Mouse (Mus musculus) G1E (cell line): ENCODE results near the gene Ifi205. TPM values are rescaled to one million over a fixed set of nuclear protein-coding genes. Genes with fewer than 3 reads are reported as not detected.
"Not testable (repeated sequence)": the region's sequence is repeated elsewhere in the genome, so short reads cannot be mapped to it uniquely, and the experiment has no call there.

ENCODE experiments used
- ATAC-seq: 2 replicates; pipeline ENCODE4 v1.8.0; 2016; ENCODE audit warnings: mild to moderate bottlenecking; ENCODE audit not compliant: insufficient number of reproducible peaks, poor library complexity, low FRiP score, severe bottlenecking; ENCODE audit errors: extremely low read depth
- DNase-seq: peaks from one replicate; pipeline ENCODE4 v3.0.0; 2012; ENCODE audit warnings: low spot score
- H3K27me3 ChIP-seq: 2 replicates; pipeline ENCODE4 v1.6.1; 2012; ENCODE audit warnings: mild to moderate bottlenecking, low read length, inconsistent platforms; ENCODE audit not compliant: insufficient read depth
- H3K36me3 ChIP-seq: replicated peaks from 2 replicates; pipeline ENCODE3; 2012; ENCODE audit warnings: mild to moderate bottlenecking, inconsistent platforms
- H3K4me1 ChIP-seq: 2 replicates; pipeline ENCODE4 v1.6.1; 2012; ENCODE audit warnings: low read depth, low read length, inconsistent platforms, mixed read lengths; ENCODE audit not compliant: insufficient read depth
- H3K4me3 ChIP-seq: 2 replicates; pipeline ENCODE4 v1.5.1; 2012; ENCODE audit warnings: low read depth, mild to moderate bottlenecking, inconsistent platforms, low read length, moderate library complexity, mixed read lengths
- H3K9me3 ChIP-seq: replicated peaks from 2 replicates; pipeline ENCODE4 v1.6.1; 2012; ENCODE audit warnings: inconsistent platforms
- CTCF ChIP-seq: IDR thresholded peaks from 2 replicates; pipeline ENCODE4 v1.5.1; 2012; ENCODE audit warnings: low read depth, low read length, inconsistent platforms, mixed read lengths
- GATA1 ChIP-seq: IDR thresholded peaks from 2 replicates; pipeline ENCODE4 v1.6.1; 2012; ENCODE audit warnings: borderline replicate concordance, low read length, inconsistent platforms, mixed read lengths
- GATA2 ChIP-seq: IDR thresholded peaks from 2 replicates; pipeline ENCODE4 v1.6.1; 2012; ENCODE audit warnings: low read depth, low read length, inconsistent platforms, borderline replicate concordance
- POLR2AphosphoS5 ChIP-seq: IDR thresholded peaks from 2 replicates; pipeline ENCODE4 v1.6.1; 2012; ENCODE audit warnings: low read depth, low read length, inconsistent platforms; ENCODE audit not compliant: insufficient replicate concordance
- TAL1 ChIP-seq: conservative IDR thresholded peaks from 2 replicates; pipeline ENCODE4 v1.6.1; 2012; ENCODE audit warnings: low read depth, low read length, inconsistent platforms, mixed read lengths
- polyA plus RNA-seq: library from polyadenylated mRNA; stranded (reverse); fragments of >175 nt; gene quantifications from 2 replicates; pipeline ENCODE4 v1.2.3, GENCODE M21; 2012
- total RNA-seq, 2 experiments: library from RNA; stranded (forward) in 1 of 2; stranded (reverse) in 1 of 2; fragments of 200-1000 nt in 1 of 2; fragments of >200 nt in 1 of 2; fragmentation: Nextera tagmentation in 1 of 2; gene quantifications; 2 replicates each; pipeline ENCODE4 v1.2.3; 2014 to 2017

Ifi205 gene
- total and polyA plus RNA-seq, 3 experiments, result 0.22 TPM; not detected in 2

DNA sequence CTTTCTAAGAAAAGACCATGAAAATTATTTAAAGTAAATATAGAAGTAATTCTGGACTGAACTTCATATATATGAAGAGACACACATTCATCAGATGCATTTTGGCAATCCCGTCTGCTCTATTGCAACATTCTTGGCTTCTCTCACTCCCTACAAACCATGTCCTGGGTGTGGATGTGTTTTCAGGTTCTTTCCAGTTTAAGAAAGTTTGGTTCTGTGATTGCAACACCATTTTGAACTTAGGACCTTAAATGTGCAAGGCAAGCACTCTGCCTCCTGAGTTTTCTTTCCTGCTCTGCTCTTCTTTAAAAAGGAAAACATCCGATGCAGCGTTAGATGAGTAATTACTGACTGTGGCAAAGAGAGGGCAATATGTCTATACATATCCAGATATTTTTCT, 6.9 kb upstream of the Ifi205 start:
- H3K4me3 ChIP-seq, result no peak overlapping the region
- H3K4me1 ChIP-seq, result no peaks in the 10 kb centered on the region
- DNase-seq (no peak), ATAC-seq (no peak)
- no peaks in the 10 kb centered on the region for H3K36me3 ChIP-seq
- H3K9me3 ChIP-seq, result peaks cover 9% of the 10 kb centered on the region
- no peak for TF ChIP-seq POLR2AphosphoS5
- no peak for TF ChIP-seq GATA1
- TF ChIP-seq TAL1, result no peak
- TF ChIP-seq CTCF, result no peak
- no peak for TF ChIP-seq GATA2
- no peaks in the 10 kb centered on the region for H3K27me3 ChIP-seq

GRCm38 (mm10) chr1:174035841-174036240, 4.2 kb upstream of the Ifi205 start:
- TF ChIP-seq GATA2 (no peak), GATA1 (no peak), POLR2AphosphoS5 (no peak), CTCF (no peak), TAL1 (no peak)
- H3K36me3 ChIP-seq, result no peaks in the 10 kb centered on the region
- no peaks in the 10 kb centered on the region for H3K4me1 ChIP-seq
- H3K9me3 ChIP-seq, result no peaks in the 10 kb centered on the region
- no peaks in the 10 kb centered on the region for H3K27me3 ChIP-seq
- DNase-seq, result no peak
- no peak for ATAC-seq
- no peak overlapping the region for H3K4me3 ChIP-seq

GRCm38 (mm10) chr1:174007050-174007449, 24.6 kb downstream of the Ifi205 start:
- not testable (repeated sequence) for H3K9me3 ChIP-seq, DNase-seq, ATAC-seq, H3K4me3 ChIP-seq, H3K4me1 ChIP-seq, H3K27me3 ChIP-seq, H3K36me3 ChIP-seq

DNA sequence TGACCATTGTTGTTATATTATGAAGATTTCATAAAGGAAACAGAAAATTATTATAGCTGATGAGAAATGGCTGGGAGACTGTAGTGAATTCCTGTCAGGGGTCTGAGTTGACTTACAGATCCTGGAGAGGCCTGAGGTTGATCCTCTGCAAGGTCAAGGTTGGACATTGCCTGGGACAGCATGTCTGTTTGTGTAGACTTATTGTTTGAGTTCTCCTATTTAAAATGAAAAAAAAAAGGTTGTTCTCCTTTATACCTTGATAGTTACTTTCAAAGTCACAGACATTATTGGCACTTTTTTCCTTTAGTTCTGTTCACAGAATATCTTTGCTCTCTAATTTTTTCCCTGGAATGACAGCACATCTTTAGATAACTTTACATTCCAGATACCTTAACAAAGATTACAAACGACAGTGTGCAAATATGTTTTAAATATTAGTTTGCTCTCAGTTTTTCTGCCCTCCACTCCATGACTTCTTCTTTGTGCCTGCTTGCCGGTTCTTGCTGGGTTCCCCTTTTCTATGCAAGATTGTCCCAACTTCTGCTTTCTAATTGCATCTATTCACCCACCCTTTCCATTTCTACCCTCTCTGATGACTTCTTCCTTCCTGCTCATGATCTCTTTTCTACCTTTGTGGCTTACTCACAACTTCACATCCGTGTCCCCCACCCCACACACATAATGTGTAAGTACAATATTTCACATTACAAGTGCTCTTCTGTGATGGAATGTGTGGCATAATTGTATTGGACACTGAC, 27.1 kb downstream of the Ifi205 start:
- not testable (repeated sequence) for H3K27me3 ChIP-seq, H3K9me3 ChIP-seq, H3K4me1 ChIP-seq, H3K4me3 ChIP-seq, DNase-seq, ATAC-seq, H3K36me3 ChIP-seq

DNA sequence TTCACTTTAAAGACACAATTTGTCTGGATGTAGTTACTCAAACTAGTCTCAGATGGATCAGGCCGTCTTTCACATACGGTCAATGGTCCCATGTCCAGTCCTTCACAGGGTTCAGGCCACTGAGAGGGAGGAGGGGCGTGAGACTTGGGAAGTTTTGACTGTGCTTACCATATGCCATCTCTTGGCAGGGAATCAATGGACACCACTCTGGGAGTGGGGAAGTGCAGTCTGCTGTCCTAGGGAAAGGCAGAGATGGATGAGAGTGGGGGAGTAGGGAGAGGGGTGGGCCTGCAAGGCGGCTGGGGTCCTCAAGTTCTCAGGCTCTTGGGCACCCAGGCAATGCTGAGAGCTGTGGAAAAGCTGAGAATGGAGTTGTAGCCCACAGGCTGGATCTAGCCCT, 36.6 kb downstream of the Ifi205 start:
- Histone ChIP-seq H3K4me3 (no peak overlapping the region), H3K9me3 (no peaks in the 10 kb centered on the region; the same call in 1 of the 2 replicates), H3K4me1 (no peaks in the 10 kb centered on the region), H3K36me3 (no peaks in the 10 kb centered on the region), H3K27me3 (no peaks in the 10 kb centered on the region)
- TF ChIP-seq CTCF (no peak), GATA1 (no peak), TAL1 (no peak), POLR2AphosphoS5 (no peak), GATA2 (no peak)
- ATAC-seq (no peak), DNase-seq (no peak)

- not testable (repeated sequence) for ATAC-seq, H3K4me1 ChIP-seq, H3K27me3 ChIP-seq, H3K9me3 ChIP-seq, H3K36me3 ChIP-seq, DNase-seq, H3K4me3 ChIP-seq
Observed at GRCm38 (mm10) chr1:173982694-173983305, 48.8 kb downstream of the Ifi205 start, which contains the start of gene Ifi202b. Gene Ifi202b (minus strand): TSS chr1:173982744.

GRCm38 (mm10) chr1:173981038-173981437, 50.6 kb downstream of the Ifi205 start:
- H3K27me3 ChIP-seq, H3K4me3 ChIP-seq, ATAC-seq, H3K9me3 ChIP-seq, H3K36me3 ChIP-seq, H3K4me1 ChIP-seq, DNase-seq: not testable (repeated sequence)
